Mouse (Mus musculus) gastrocnemius, postnatal 4 days (tissue): ENCODE results near the gene Ipo9. TPM values are rescaled to one million over a fixed set of nuclear protein-coding genes. Genes with fewer than 3 reads are reported as not detected.
A peak's percentile ranks its signal among the peaks of the same experiment; 100 is the strongest.

ENCODE experiments used
- DNase-seq, 2 experiments: peaks; one replicate each; pipeline ENCODE4 v3.0.0; 2021 to 2022; ENCODE audit warnings: low spot score in 2 of 2, mixed read lengths in 2 of 2
- microRNA-seq: library from miRNA; unstranded; fragments of <30 nt; microRNA quantifications from one replicate; pipeline ENCODE4 v1.2.0, GENCODE M21; 2021
- total RNA-seq, 2 experiments: library from RNA; stranded (reverse); gene quantifications; 2 replicates each; pipeline ENCODE4 v1.2.3; 2021

The Ipo9 gene
- total RNA-seq, 2 experiments from 2014 or later, result 89.2 to 90.6 TPM

- no peak for DNase-seq
Observed at GRCm38 (mm10) chr1:135369415-135369814, 60.9 kb downstream of the Ipo9 start.

GRCm38 (mm10) chr1:135368982-135369381 lies 61.3 kb downstream of the Ipo9 start:
- DNase-seq, result peak in 1 of 2 experiments; percentile 62

DNA sequence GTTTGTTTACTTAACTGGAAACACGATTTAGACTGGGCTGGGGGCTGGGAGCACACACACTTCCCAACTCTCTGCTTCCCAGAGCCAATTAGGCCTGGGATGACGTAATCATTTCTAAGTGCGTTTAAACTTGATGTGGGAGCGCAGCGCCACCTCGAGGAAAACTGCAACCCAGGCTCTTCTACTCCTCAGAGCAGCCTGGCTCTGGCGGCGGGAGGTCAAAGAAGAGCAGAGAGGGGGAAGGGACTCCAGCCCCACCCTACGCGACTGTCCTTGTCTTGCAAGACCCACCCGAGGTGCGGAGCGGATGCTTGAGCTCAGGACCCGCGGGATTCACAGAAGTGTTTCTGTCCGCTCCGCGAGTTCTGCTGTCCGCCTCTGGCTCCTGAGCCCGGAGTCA lies 62.1 kb downstream of the Ipo9 start:
- peak; percentile 67 to 88 for DNase-seq

GRCm38 (mm10) chr1:135367595-135367994 lies 62.7 kb downstream of the Ipo9 start:
- no peak for DNase-seq

DNA sequence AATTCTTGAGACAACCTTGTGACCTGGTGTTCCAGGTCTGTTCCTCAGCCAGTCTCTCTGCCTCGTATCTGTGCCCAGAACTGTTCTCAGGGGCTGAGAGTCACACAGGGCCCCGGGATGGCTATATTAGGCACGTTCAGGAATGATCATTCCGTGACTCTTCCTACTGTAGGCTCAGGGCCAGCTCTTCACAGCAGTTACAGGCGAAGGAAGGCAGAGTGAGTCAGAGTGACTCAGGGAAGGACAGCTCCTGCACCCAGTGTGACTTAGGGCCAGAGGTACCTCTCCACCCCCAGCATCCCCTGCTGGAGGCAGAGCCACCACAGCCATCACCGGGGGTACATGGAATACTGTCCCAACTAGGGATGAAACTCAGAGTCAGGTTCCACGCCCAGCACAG lies 63.3 kb downstream of the Ipo9 start:
- DNase-seq, result no peak

DNA sequence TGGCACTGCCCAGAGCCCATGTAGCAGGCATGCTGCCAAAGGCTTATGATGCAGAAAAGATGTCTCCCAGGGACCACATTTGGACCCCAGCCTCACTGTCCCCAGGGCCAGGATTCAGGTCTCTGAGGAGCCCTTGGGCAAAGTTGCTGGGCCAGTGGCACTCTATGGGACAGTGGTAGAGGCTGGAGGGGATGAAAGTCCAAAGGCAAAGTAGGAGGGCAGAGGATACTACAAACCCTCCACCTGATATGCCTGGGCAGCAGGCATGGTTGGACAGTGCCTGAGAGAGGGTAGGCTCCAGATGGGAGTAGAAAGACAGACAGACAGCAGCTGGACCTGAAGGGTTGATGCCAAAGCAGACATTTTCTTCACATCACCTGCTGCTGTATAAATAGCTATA lies 63.9 kb downstream of the Ipo9 start:
- no peak for DNase-seq

GRCm38 (mm10) chr1:135363446-135363845 lies 66.9 kb downstream of the Ipo9 start:
- no peak for DNase-seq

GRCm38 (mm10) chr1:135362115-135362514 lies 68.2 kb downstream of the Ipo9 start:
- DNase-seq, result no peak

GRCm38 (mm10) chr1:135361491-135361890 lies 68.8 kb downstream of the Ipo9 start:
- no peak for DNase-seq

DNA sequence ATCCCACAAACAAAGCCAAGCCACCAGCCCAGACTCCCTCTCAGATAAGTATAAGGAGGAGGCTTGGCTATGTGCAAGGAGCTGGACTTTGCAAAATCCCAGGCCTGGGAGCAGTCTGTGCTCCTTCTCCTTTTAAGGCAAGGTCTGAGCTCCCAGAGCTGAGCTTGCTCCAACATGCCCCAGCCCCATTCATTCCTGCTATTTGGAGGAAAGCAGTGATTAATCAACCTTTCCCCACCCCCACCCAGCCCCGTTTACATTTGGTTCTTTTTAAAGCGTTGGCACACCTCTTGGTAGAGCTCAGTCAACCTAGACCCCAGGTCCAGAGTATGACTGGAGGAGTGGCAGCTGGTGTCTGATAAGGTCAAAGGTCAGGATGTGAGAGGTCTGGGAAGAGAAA lies 71.2 kb downstream of the Ipo9 start:
- no peak for DNase-seq

DNA sequence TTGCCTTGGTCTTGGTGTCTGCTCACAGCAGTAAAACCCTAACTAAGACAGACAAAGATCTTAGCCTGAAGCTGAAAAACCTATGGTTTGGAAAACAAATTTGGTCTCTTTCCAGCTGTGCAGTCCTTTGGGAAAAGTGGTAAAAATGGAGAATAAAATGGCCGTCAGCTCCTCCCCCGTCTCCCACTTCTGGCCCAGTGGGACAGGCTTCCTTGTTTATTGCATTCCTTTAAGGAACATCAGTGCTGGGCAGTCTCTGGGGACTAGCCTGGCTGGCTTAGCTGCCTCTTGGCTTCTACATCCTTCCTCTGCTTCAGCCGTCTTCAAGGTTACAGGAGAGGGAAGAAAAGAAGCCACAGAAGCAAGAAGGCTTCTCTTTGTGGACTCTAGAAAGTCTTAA lies 78.3 kb downstream of the Ipo9 start:
- DNase-seq, result no peak

- no peak for DNase-seq
Observed at GRCm38 (mm10) chr1:135347498-135348169, 82.7 kb downstream of the Ipo9 start.

DNA sequence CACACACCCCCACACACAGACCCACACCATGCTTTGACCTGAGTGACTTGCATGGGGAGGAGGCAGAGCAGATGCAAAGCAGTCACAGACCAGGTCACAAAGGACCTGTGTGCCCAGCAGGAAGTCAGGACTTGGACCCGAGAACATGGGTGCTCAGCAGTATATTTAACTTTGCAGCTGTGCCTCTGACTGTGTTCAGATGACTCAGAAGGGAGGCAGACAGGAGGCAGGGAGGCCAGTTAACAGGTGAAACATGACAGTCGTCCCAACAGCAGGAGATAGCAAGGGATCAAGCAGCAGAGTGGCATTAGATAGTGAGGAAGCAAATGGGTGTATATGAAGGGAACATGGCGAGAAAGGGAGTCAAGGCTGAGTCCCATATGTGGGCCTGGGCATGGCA lies 83.4 kb downstream of the Ipo9 start:
- DNase-seq, result no peak

DNA sequence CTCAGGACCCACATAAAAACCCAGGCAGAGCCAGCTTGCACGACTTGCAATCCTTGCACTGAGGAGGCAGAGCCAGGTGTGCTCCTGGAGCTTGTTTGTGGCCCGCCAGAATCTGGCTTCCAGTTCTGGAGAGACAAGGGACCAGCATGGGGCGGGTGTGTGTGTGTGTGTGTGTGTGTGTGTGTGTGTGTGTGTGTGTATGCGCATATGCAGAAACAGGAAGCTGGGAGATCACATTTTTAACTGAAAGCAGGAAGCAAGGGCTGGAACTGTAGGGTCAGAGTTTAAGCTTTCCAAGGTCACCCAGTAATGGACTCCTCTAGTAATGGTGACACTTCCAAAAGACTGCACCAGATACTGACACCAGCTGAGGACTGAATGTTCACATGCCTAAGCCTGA lies 86.3 kb downstream of the Ipo9 start:
- no peak for DNase-seq

DNA sequence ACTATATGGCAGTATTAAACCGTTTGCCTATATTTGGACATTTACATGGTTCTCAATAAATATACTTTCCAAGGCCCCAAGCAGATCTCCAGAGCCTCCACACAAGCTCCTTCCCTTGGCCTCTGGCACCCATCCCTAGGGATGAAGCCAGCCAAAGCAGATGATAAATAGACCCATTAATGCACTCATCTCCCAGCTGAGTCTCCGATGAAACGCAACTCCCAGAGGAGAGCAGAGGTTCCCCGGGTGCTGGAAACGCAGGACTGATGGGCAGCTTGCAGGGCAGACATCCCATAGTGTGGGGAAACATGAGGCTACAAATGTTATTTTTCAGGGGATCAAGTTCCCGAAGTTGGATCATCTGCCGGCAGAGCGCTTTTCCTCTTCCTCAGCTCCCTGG lies 88.4 kb downstream of the Ipo9 start:
- DNase-seq, result no peak

Small RNA genes within 50 kb of the gene (microRNA-seq; reads per million reads assigned to microRNA genes)
- gene Mir1231, result not detected

Other genes with a start within 250 kb of the Ipo9 start
- under 1 TPM; 0.42 to 0.44 TPM for gene Elf3, start 171.9 kb downstream of the Ipo9 start, total RNA-seq
- gene Rnpep, start 146.4 kb downstream of the Ipo9 start, total RNA-seq, result 10 to 100 TPM; 22.7 to 24.2 TPM
- 100 to 1,000 TPM; 163 to 168 TPM for gene Timm17a, start 116.7 kb downstream of the Ipo9 start, total RNA-seq
- gene Lmod1, start 105.7 kb downstream of the Ipo9 start, total RNA-seq, result 1 to 10 TPM; 3.1 to 4.1 TPM
- gene Shisa4, start 55.3 kb downstream of the Ipo9 start, total RNA-seq, result 100 to 1,000 TPM; 121 to 136 TPM
- 10 to 100 TPM; 33.0 to 36.0 TPM for gene Nav1, start 176.8 kb upstream of the Ipo9 start, total RNA-seq